Mouse (Mus musculus): ENCODE data around the gene Tlnrd1.

Gene Tlnrd1

GRCm38 (mm10) chr7:83844807-83845206 is 39.3 kb downstream of the Tlnrd1 start:
- no peak for DNase-seq (ENCODE audit: low spot score in 2 of 2)

- DNase-seq (ENCODE audit: low spot score in 2 of 2) = no peak
Observed at GRCm38 (mm10) chr7:83842486-83843259, 41.4 kb downstream of the Tlnrd1 start.

- DNase-seq (ENCODE audit: low spot score in 2 of 2) = no peak
Observed at GRCm38 (mm10) chr7:83840076-83840475, 44.0 kb downstream of the Tlnrd1 start.

GRCm38 (mm10) chr7:83838525-83839224 is 45.4 kb downstream of the Tlnrd1 start:
- DNase-seq (ENCODE audit: low spot score in 2 of 2) = no peak

Measured in urinary bladder, postnatal 4 days (tissue).